8 mouse cellular contexts compared by ENCODE assay signal in the genomic region with DNA sequence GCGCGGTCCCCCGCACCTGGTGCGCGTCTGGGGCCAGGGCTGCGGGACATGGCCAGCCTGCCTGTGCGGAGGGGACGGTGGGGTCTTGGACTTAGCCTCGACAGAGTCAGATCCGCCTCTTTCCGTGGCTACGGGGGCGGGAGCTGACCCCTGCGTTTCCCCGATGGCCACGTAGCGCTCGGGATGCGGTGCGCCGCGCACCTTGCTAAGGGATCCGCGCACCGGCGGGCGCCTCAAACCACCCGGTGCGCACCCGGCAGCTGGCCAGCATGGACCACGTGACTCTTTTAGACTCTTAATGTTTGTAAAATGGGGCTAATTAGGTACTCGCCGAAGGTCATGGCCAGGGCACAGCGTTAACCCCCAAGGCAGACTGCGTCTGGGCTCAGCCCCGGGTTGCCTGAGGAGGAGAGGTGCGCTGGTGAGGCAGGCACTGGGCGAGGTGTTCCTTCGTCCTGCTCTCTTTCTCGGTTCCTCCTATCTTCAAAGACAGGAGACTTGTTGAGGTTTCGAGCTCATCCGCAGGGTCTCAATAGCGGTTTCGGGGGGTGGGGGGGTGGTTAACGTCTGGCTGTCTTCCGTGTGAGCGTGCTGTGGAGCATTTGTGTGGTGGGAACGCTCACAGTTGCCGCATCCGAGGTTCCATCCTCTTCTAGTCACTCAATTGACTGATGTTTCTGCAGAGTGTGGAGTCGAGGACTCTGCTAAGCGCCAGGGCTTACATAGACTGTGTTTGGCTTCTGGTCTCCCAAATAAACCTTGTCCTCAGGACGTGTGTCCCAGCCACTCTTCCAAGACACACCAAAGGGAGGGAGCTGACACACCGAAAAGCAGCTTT. TPM values are rescaled to one million over a fixed set of nuclear protein-coding genes. Genes with fewer than 3 reads are reported as not detected.
DNase-seq lines count a peak whose midpoint lies in the region; ATAC-seq and TF ChIP-seq lines count a peak whose summit lies in the region.

No protein-coding gene starts in this region.

- no peak for TF ChIP-seq POLR2A in brain, embryonic 14.5 days (IDR thresholded peaks at IDR 0.05; ENCODE audit: borderline replicate concordance, extremely low read depth, insufficient read depth, insufficient read length, poor library complexity, severe bottlenecking)

- no peak for TF ChIP-seq CTCF in brain, embryonic 14.5 days (IDR thresholded peaks at IDR 0.05; ENCODE audit: borderline replicate concordance, extremely low read depth, insufficient read depth, insufficient read length)
- no peak for TF ChIP-seq CTCF in lung, postnatal 0 days (IDR thresholded peaks at IDR 0.05)

- peaks cover 12% of the 10 kb centered on the region; the same call in 1 of the 2 replicates for H3K4me1 ChIP-seq in kidney, embryonic 16.5 days (ENCODE audit: insufficient read depth, low read length)
- peaks cover 8% of the 10 kb centered on the region for H3K4me1 ChIP-seq in forebrain, embryonic 16.5 days (replicated peaks; ENCODE audit: control insufficient read depth, insufficient read depth, low read length)
- H3K4me1 ChIP-seq in intestine, embryonic 14.5 days (replicated peaks; ENCODE audit: control insufficient read depth, insufficient read depth, low read length): no peaks in the 10 kb centered on the region
- no peaks in the 10 kb centered on the region for H3K4me1 ChIP-seq in lung, postnatal 0 days (ENCODE audit: insufficient read depth, low read depth, low read length)
- H3K4me1 ChIP-seq in stomach, embryonic 15.5 days: peaks cover 15% of the 10 kb centered on the region

- H3K27ac ChIP-seq in kidney, embryonic 16.5 days (ENCODE audit: low read length): no peak overlapping the region
- no peak overlapping the region for H3K27ac ChIP-seq in forebrain, embryonic 16.5 days (ENCODE audit: low read length)
- H3K27ac ChIP-seq in intestine, embryonic 14.5 days (ENCODE audit: low read depth): no peak overlapping the region
- H3K27ac ChIP-seq in lung, postnatal 0 days (ENCODE audit: low read length): no peak overlapping the region
- H3K27ac ChIP-seq in stomach, embryonic 15.5 days: no peak overlapping the region

- peaks cover 59% of the 10 kb centered on the region for H3K27me3 ChIP-seq in kidney, embryonic 16.5 days (ENCODE audit: insufficient read depth, low read length)
- peaks cover 35% of the 10 kb centered on the region for H3K27me3 ChIP-seq in forebrain, embryonic 16.5 days (replicated peaks; ENCODE audit: control insufficient read depth, insufficient read depth, low read length)
- H3K27me3 ChIP-seq in intestine, embryonic 14.5 days (replicated peaks; ENCODE audit: control insufficient read depth, insufficient read depth, low read length): peaks cover 52% of the 10 kb centered on the region
- peaks cover 36% of the 10 kb centered on the region for H3K27me3 ChIP-seq in lung, postnatal 0 days (replicated peaks; ENCODE audit: insufficient read depth, low read length)
- peaks cover 43% of the 10 kb centered on the region for H3K27me3 ChIP-seq in stomach, embryonic 15.5 days (replicated peaks)

- H3K9ac ChIP-seq in kidney, embryonic 16.5 days (replicated peaks; ENCODE audit: low read length): no peak overlapping the region; the same call in 1 of the 2 replicates
- H3K9ac ChIP-seq in forebrain, embryonic 16.5 days (replicated peaks; ENCODE audit: low read depth, low read length): peak overlapping the region; percentile 61
- peak overlapping the region; percentile 35 for H3K9ac ChIP-seq in intestine, embryonic 14.5 days (ENCODE audit: low read length)
- H3K9ac ChIP-seq in lung, postnatal 0 days (replicated peaks; ENCODE audit: low read depth): no peak overlapping the region
- no peak overlapping the region for H3K9ac ChIP-seq in stomach, embryonic 15.5 days

- DNase-seq in kidney, adult 18-20 months: no peak
- DNase-seq in brain, embryonic 14.5 days (ENCODE audit: low read depth): peak; percentile 22
- DNase-seq in intestine, embryonic 14.5 days (ENCODE audit: low spot score): peak; percentile 70
- no peak for DNase-seq in lung, postnatal 0 days (ENCODE audit: low spot score)

- no peak for ATAC-seq in kidney, embryonic 16.5 days (ENCODE audit: low FRiP score, low TSS enrichment)
- no peak; the same call in 1 of the 2 replicates for ATAC-seq in forebrain, embryonic 16.5 days
- peak; percentile 30; the same call in 1 of the 2 replicates for ATAC-seq in intestine, embryonic 14.5 days (replicated peaks; ENCODE audit: low FRiP score, low TSS enrichment, low read depth)
- peak; percentile 21; the same call in 1 of the 2 replicates for ATAC-seq in lung, postnatal 0 days
- no peak for ATAC-seq in stomach, embryonic 15.5 days (ENCODE audit: insufficient read depth, low FRiP score, low read depth)
- no peak for ATAC-seq in inflammation-experienced regulatory T-cells, adult 6 months

- 2% methylated on average over 54 of the region's 54 CpGs for WGBS in kidney, embryonic 16.5 days
- 4% methylated on average over 54 of the region's 54 CpGs for WGBS in forebrain, embryonic 16.5 days
- WGBS in intestine, embryonic 14.5 days: 1% methylated on average over 54 of the region's 54 CpGs
- WGBS in lung, postnatal 0 days: 3% methylated on average over 54 of the region's 54 CpGs
- 3% methylated on average over 54 of the region's 54 CpGs for WGBS in stomach, embryonic 15.5 days

- H3K4me2 ChIP-seq in kidney, embryonic 16.5 days (replicated peaks; ENCODE audit: low read depth, low read length): peak overlapping the region; percentile 97
- peak overlapping the region; percentile 95 for H3K4me2 ChIP-seq in forebrain, embryonic 16.5 days (ENCODE audit: low read length)
- H3K4me2 ChIP-seq in intestine, embryonic 14.5 days (ENCODE audit: low read length): peak overlapping the region; percentile 89
- H3K4me2 ChIP-seq in lung, postnatal 0 days (replicated peaks; ENCODE audit: low read depth, low read length): peak overlapping the region; percentile 78
- peak overlapping the region; percentile 98 for H3K4me2 ChIP-seq in stomach, embryonic 15.5 days

- H3K9me3 ChIP-seq in kidney, embryonic 16.5 days (ENCODE audit: low read length): peaks cover 12% of the 10 kb centered on the region; the same call in 1 of the 2 replicates
- H3K9me3 ChIP-seq in forebrain, embryonic 16.5 days (ENCODE audit: control insufficient read depth, low read length): no peaks in the 10 kb centered on the region; the same call in 1 of the 2 replicates
- peaks cover 3% of the 10 kb centered on the region for H3K9me3 ChIP-seq in intestine, embryonic 14.5 days (ENCODE audit: control insufficient read depth, low read length)
- 0 out of 2 replicates have a peak, but pooled peaks cover 2% of the 10 kb centered on the region for H3K9me3 ChIP-seq in lung, postnatal 0 days (ENCODE audit: low read length)
- H3K9me3 ChIP-seq in stomach, embryonic 15.5 days: no peaks in the 10 kb centered on the region

- peak overlapping the region; percentile 59 for H3K4me3 ChIP-seq in kidney, embryonic 16.5 days (ENCODE audit: low read length)
- peak overlapping the region; percentile 69 for H3K4me3 ChIP-seq in forebrain, embryonic 16.5 days (replicated peaks; ENCODE audit: low read length)
- H3K4me3 ChIP-seq in intestine, embryonic 14.5 days (ENCODE audit: low read depth, low read length): peak overlapping the region; percentile 50
- peak overlapping the region; percentile 43 for H3K4me3 ChIP-seq in lung, postnatal 0 days (ENCODE audit: low read depth, low read length)
- peak overlapping the region; percentile 52 for H3K4me3 ChIP-seq in stomach, embryonic 15.5 days (replicated peaks)

- no peaks in the 10 kb centered on the region for H3K36me3 ChIP-seq in kidney, embryonic 16.5 days (ENCODE audit: insufficient read depth, low read length)
- no peaks in the 10 kb centered on the region for H3K36me3 ChIP-seq in forebrain, embryonic 16.5 days (ENCODE audit: control insufficient read depth, insufficient read depth)
- no peaks in the 10 kb centered on the region for H3K36me3 ChIP-seq in intestine, embryonic 14.5 days (ENCODE audit: control insufficient read depth, insufficient read depth, low read length)
- H3K36me3 ChIP-seq in lung, postnatal 0 days (ENCODE audit: insufficient read depth, low read length): no peaks in the 10 kb centered on the region
- H3K36me3 ChIP-seq in stomach, embryonic 15.5 days: no peaks in the 10 kb centered on the region

- no peak for TF ChIP-seq EP300 in lung, postnatal 0 days (IDR thresholded peaks at IDR 0.05)

RNA-seq across cellular contexts. Expression of gene Myrip, which starts 3.2 kb away (rescaled TPM):
- polyA plus RNA-seq in kidney, embryonic 16.5 days (2015; fragmentation: Nextera tagmentation; extraction: Ambion mirVana): 0.19 and 0.30 TPM in 2 replicates
- polyA plus RNA-seq in brain, embryonic 14.5 days (2012; rRNA removed): 3.9 and 8.0 TPM in 2 replicates
- polyA plus RNA-seq in forebrain, embryonic 16.5 days (2015; fragmentation: Nextera tagmentation; extraction: Ambion mirVana): 1.6 and 2.2 TPM in 2 replicates
- polyA plus RNA-seq in intestine, embryonic 14.5 days (2014; fragmentation: Nextera tagmentation; extraction: Ambion mirVana): 1.5 and 2.2 TPM in 2 replicates
- polyA plus RNA-seq in lung, postnatal 0 days (2015; fragmentation: Nextera tagmentation; extraction: Ambion mirVana): 0.58 and 0.65 TPM in 2 replicates
- polyA plus RNA-seq in stomach, embryonic 15.5 days (2015; fragmentation: Nextera tagmentation; extraction: Ambion mirVana): 0.52 and 0.74 TPM in 2 replicates
- polyA plus RNA-seq in inflammation-experienced regulatory T-cells, adult 6 months (2017; shearing (Covaris generic)): not detected

Comparison
In these comparisons a context has a peak if more than half of its experiments do, and no peak if none do; other contexts are left out.
1. ATAC-seq: peak in intestine, embryonic 14.5 days (single experiment) and lung, postnatal 0 days (single experiment); none in kidney, embryonic 16.5 days (single experiment), forebrain, embryonic 16.5 days (single experiment), stomach, embryonic 15.5 days (single experiment) and inflammation-experienced regulatory T-cells, adult 6 months (single experiment).
2. H3K9ac ChIP-seq: peak in forebrain, embryonic 16.5 days (single experiment) and intestine, embryonic 14.5 days (single experiment); none in kidney, embryonic 16.5 days (single experiment), lung, postnatal 0 days (single experiment) and stomach, embryonic 15.5 days (single experiment).
3. DNase-seq: peak in brain, embryonic 14.5 days (single experiment) and intestine, embryonic 14.5 days (single experiment); none in kidney, adult 18-20 months (single experiment) and lung, postnatal 0 days (single experiment).
4. Peak in every context shown above with its lines, with median percentiles within 50 percentile points of each other: H3K4me2 ChIP-seq and H3K4me3 ChIP-seq.